Mouse (Mus musculus) ZHBTc4 (cell line): ENCODE measurements around the gene Pum2.
"Not testable (repeated sequence)": the region's sequence is repeated elsewhere in the genome, so short reads cannot be mapped to it uniquely, and the experiment has no call there.

ENCODE experiments used
- DNase-seq: peaks from one replicate; pipeline ENCODE4 v3.0.0-alpha.2; 2011; ENCODE audit warnings: low read depth, low spot score

Pum2 gene

DNA sequence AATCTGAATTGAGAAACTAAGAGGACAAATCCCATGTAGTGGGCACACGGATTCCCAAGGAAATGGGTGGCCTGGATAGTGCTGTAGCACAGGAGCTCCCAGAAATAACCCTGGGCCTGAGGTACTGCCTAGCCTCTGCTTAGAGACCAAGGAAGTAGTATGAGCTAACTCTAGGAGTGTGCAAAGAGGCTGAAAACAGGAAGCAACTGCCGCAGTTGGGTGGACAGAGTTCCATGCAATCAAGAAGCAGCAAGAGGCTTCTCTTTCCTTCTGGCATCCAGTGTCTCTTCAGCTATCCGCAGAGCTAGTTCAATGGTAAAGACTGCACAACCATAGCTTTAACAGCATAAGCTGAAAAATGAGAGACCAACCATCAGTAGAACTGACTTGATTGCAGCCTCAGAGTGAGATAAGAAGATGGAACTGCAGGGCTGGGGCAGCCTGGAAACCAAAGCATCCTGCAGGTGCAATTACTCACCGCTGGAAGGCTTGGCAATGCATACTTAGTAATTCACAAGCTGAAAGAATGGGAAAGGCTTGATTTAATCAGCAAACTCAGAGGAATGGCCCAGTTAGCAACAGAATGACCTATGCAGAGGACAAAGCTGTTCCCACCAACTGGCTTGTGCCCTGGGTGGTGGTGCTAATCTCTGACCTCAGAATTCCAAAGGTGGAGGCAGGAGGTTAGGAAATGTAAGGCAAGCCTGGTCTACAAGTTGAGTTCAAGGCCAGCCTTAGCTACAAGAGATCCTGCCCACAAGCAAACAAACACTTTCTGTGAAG, 6.3 kb upstream of the Pum2 start:
- peak; percentile 53 for DNase-seq

DNA sequence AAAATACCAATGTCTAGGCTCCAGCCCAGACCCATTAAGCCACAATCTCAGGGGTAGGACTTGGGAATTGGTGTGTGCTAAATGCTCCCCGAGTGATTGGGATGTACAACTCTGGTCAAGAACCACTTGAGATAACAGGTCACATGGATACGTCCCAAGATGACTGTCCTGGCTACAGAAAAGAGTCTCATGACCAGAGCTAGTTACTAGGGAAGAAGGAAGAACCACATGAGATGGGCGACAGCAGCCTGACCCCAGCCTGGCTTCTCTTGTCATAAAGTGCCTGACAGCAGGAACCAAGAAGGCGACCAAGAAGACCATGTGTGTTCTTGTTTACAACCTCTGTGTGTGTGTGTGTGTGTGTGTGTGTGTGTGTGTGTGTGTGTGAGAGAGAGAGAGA, 4.5 kb upstream of the Pum2 start:
- DNase-seq: no peak

DNA sequence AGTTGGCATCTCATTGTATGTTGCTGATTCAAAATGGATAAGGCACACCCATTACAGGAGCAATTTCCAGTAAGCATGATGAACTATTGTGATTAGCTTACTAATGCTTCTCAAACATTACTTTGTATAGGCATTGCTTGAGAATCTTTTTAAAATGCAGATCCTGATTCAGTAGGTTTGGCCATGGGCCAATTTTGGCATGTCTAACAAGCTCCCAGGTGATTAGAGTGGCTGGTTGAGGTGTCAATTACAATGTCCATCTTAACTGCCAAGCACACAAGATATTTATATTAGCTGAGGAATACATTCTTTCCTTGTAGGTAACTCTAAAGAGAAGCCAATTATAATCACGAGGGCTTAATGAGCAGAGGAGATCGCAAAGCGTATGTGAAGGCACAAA, 4.1 kb upstream of the Pum2 start:
- DNase-seq: no peak

DNA sequence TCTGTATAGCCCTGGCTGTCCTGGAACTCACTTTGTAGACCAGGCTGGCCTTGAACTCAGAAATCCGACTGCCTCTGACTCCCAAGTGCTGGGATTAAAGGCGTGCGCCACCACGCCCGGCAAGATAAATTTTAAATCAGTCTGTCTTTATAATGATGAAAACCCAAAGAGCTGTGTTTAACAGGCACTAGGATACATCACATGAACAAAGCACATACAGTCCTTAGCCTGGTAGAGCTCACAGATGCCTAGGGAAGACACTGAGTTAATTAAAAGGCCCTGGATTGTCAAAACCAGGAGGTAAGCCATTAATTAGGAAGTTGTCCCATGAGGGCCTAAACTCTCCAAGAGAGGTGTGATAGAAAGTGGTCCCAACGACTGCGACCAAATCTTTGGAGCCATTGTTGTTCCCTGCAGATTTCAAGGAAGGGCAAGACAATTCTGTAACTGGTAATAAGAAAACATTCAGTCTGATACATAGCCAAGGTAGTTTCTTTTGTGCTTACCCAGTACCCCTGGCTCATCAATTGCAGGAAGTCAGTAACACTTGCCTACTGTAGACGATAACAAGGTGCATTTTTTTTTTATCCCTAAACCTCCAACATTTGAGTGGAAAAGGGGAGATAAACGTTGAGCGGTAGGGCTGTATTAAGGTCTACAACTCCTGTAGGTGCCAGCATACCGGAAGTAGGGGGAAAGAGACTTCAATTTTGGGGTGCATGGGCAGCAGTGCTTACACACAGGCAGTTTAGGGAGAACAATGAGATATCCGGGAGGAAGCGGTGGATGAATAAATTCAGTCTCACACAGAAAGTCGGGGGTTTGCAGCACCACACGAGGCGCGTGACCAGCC, 587 bp upstream of the Pum2 start:
- peak; percentile 12 for DNase-seq

DNA sequence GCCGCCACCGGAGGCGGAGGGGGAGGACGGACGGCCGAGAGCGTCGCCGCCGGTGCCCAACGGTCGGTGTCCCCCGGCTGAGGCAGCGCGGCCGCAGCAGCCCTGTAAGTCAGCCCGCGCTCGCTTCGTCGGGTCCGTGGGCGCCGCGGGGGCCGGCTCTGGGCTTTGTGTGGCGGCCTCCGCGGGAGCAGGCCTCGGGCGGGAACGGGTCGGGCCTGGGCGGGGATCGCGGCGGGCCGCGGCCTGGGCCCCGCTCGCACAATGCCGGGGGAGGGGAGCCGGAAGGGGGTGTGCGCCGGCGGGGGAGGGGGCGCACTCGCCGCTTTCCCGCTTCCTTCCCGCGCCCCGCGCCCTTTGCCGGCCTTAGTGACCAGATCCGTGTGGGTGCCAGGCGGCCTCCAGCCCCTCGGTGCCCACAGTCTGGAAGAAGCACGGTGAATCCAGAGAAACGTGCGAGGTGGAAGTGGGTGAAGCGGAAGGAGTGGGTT, 487 bp downstream of the Pum2 start:
- peak; percentile 62 for DNase-seq

DNA sequence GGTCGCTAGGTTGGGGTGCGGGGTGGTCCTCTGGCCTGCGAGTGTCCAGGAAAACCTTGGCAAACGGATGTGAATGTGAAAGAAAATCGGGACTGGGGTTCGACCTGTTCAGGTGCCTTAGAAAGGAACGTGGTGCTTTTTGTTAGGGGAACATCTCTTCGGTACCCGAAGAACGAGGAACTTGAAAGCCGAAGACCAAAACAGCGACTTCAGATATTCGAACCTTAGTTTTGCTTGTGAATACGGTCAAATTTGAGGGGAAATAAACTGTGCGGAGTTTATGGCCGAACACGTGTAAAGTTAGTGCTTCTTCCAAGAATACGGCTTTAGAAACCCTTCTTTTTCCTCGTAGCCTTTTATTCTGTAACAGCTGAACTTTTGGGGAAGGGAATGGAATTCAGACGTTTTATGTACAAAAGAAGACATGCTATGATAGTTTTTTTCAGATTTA, 982 bp downstream of the Pum2 start:
- peak; percentile 25 for DNase-seq

DNA sequence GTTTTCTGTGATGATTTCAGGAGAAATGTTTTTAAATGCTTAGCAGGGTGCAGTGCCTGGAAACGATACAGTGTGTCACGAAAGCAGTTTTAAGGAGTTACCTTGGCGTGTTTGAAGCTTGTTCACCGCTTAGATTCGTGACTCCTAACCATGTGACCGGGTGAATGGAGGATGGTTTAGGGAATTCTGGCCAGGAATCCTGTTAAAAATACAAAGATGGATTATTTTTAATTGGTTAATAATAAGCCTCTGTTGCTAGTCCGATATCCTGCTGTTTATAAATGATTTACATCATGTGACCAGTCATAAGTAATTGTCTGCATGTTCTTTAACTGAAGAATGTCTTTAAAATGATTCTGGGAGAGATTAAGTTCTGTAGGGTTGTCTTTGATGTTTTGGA, 1.4 kb downstream of the Pum2 start:
- DNase-seq: peak; percentile 49

GRCm38 (mm10) chr12:8676341-8676740, 2.4 kb downstream of the Pum2 start:
- DNase-seq: no peak

DNA sequence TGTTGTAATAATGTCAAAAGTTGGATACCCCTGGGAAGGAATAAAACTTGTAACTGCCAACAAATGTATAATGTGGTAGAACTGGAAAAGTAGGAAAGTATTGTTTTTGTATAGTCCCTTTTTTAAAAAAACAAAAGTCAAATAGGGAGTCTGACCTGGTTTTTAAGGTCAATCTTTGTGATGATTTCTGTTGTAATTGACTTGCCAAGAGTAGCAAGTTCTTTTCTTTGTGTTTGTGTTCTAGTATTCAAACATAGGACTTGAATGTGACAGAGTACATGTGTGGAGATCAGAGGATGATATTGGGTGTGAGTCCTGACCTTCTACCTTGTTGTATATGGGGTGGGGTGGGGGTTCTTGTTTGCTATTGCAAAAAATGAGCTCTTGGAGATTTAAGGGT, 4.0 kb downstream of the Pum2 start:
- DNase-seq: no peak

- DNase-seq: no peak
These were observed 10.3 kb downstream of the Pum2 start for GRCm38 (mm10) chr12:8684200-8684599.

DNA sequence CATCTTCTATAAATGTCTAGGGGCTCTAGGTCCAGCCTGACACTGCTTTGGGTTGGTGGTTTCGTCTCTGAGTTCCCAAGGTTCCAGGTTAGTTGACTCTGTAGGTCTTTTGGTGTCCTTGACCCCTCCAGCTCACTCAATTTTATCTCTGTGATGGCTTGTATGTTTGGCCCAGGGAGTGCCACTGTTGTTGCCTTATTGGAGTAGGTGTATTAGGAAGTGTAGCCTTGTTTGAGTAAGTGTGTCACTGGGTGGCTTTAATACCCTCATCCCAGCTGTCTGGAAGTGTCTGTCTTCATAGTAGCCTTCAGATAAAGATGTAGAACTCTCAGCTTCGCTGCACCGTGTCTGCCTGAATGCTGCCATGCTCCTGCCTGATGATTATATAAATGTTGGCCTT, 11.1 kb downstream of the Pum2 start:
- no peak for DNase-seq

- DNase-seq: not testable (repeated sequence)
These were observed 15.9 kb downstream of the Pum2 start for GRCm38 (mm10) chr12:8689882-8690281.

- DNase-seq: peak; percentile 57
These were observed 25.0 kb downstream of the Pum2 start for GRCm38 (mm10) chr12:8698895-8699294.

- DNase-seq: no peak
These were observed 30.1 kb downstream of the Pum2 start for GRCm38 (mm10) chr12:8703988-8704387.

DNA sequence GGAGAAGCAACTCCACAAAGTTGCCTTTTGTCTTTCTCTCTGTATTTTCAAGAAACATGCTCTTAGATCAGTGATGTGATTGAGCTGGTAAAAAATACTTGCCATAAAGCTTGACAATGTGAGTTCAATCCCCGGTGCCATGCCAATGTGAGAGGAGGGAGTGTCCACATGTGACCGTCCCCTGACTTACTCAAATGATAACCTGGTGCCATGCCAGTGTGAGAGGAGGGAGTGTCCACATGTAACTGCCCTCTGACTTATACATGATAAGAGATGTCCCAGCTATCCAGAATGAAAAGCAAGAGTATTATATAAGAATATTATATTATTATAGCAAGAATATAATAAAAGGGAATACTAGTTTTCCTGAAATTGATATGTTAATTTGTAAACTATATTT, 34.9 kb downstream of the Pum2 start:
- DNase-seq: no peak

GRCm38 (mm10) chr12:8712665-8713064, 38.7 kb downstream of the Pum2 start:
- no peak for DNase-seq

GRCm38 (mm10) chr12:8716093-8716492, 42.2 kb downstream of the Pum2 start:
- no peak for DNase-seq

DNA sequence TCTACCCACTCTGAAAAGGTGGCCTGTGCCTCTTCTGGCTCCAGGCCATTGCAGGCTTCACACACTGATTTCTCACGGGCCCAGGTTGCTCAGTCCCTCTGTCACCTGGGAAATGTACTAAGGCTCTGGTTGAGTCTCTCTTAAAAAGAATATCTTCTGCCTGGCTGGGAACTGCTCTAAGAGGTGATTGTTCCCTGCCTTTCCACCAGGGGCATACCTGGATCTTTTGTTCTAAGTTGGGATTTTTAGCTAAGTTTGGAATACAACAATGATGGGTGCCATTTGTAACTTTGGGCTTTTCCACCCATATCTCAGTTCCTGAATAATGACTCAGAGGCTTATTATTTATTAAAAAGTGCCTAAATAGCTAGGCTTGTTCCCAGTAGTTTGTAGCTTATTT, 53.0 kb downstream of the Pum2 start:
- peak; percentile 56 for DNase-seq

DNA sequence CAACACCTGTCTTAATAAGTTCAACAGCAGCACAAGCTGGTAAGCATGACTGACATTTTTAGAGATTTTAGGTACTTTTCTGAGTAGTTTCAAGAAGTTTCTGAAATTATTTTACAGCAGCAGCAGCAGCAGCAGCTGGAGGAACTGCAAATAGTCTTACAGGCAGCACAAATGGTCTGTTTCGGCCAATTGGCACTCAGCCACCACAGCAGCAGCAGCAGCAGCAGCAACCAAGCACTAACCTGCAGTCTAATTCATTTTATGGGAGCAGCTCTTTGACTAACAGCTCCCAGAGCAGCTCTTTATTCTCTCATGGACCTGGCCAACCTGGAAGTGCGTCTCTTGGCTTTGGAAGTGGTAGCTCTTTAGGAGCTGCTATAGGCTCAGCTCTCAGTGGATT, 54.8 kb downstream of the Pum2 start:
- no peak for DNase-seq

GRCm38 (mm10) chr12:8753654-8754053, 79.7 kb downstream of the Pum2 start:
- no peak for DNase-seq

DNA sequence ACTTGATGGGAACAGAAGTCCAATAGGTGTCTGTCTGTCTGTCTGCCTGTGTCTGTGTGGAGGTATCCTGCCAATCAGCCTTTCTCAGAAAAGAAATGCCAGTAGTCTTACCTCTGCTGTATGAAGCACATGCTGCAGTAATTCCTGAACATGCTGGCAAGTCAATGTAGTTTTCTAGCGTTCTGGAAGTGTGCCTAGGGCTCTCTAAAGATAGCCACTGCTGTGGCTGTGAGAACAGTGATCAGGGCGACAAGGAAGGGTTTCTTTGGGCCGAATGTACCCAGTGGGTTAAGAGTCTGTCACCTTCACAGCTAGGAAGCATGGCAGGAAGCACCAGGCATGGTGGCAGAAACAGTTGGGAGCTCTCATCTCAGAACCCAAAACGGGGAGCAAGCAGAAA, 80.2 kb downstream of the Pum2 start:
- DNase-seq: no peak

DNA sequence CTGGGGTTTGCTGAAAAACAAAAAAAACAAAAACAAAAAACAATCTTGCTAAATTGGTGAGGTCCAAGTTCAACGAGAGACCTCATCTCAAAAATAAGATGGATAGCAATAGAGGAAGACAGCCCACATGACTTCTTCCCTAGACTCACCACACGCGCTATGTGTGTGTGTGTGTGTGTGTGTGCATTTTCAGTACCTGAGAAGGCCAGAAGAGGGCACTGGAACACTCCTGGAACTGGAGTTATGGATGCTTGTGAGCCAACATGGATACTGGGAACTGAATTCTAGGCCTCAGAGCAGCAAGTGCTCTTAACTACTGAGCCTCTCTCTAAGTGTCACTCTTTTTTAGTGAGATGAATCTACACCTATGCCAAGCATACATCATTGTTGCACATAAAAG, 84.1 kb downstream of the Pum2 start:
- peak; percentile 81 for DNase-seq

DNA sequence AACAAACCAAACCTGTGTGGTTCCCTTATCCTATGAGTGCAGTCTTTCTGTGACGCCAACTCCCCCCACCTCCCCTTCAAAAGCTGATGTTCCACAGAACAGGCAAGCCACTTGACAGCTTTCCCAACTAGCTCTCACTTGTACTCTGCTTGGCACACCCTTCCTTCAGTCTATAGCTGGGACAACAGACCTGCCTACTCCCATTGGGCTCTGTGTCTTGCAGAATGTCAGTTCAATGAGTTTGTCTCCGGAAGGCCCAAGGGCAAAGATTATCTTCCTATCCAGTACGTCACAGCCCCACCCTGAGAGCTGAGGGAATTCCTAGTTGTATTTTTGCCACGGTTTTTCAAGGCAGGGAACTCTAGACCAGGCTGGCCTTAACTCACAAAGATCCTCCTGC, 85.2 kb downstream of the Pum2 start:
- peak; percentile 78 for DNase-seq
